ENCODE assay signal across 8 mouse cellular contexts in the genomic region with DNA sequence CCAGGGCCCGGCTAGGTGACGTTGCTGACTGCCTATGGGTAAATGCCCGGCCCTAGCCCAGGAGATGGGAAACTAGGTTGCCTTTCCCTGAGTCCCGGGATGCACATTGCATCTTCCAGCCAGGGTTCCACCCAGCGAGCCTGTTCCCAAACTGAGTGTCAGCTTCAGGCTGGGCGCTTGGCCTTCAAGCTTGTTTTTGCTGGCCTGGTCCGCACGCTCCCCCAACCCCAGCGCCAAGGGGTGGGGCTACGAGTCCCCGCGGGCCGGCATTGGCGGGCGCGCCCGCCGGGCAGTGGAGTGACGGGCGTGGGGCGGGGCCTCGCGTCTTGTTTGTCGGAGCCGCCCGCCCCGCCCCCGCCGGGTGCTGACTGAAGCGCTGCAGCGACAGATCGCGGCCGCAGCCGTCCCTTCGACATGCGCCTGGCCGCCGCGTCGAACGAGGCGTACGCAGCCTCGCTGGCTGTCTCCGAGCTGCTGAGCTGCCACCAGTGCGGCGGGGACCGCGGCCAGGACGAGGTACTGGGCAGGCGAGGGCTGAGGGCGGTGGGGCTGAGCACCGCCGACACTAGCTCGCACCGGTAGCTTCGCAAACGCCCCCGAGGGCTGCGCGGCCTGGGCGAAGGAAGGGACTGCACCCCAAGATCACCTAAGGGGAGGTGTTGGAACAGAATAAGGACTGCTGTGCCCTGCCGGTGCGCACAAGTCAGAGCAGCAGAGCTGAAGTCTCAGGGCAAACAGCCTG.
A peak's percentile ranks its signal among the peaks of the same experiment; 100 is the strongest.
DNase-seq lines count a peak whose midpoint lies in the region; ATAC-seq and TF ChIP-seq lines count a peak whose summit lies in the region.

No protein-coding gene starts in this region.

- peaks cover 22% of the 10 kb centered on the region for H3K4me1 ChIP-seq in forebrain, embryonic 13.5 days
- H3K4me1 ChIP-seq in liver, embryonic 16.5 days (ENCODE audit: control insufficient read depth, low read depth, low read length), result peaks cover 8% of the 10 kb centered on the region
- peaks cover 12% of the 10 kb centered on the region; the same call in 1 of the 2 replicates for H3K4me1 ChIP-seq in neural tube, embryonic 12.5 days
- H3K4me1 ChIP-seq in stomach, postnatal 0 days (replicated peaks; ENCODE audit: control insufficient read depth, insufficient read depth), result no peaks in the 10 kb centered on the region; the same call in 1 of the 2 replicates

- H3K27ac ChIP-seq in forebrain, embryonic 13.5 days, result peak overlapping the region; percentile 95
- H3K27ac ChIP-seq in liver, embryonic 16.5 days (ENCODE audit: low read length), result peak overlapping the region; percentile 99
- H3K27ac ChIP-seq in neural tube, embryonic 12.5 days, result peak overlapping the region; percentile 89
- peak overlapping the region; percentile 98 for H3K27ac ChIP-seq in stomach, postnatal 0 days (replicated peaks)

- 1% methylated on average over 52 of the region's 65 CpGs for WGBS in forebrain, embryonic 13.5 days
- WGBS in liver, embryonic 16.5 days (ENCODE audit: insufficient replicate concordance), result 1% methylated on average over 65 of the region's 65 CpGs
- 2% methylated on average over 64 of the region's 65 CpGs for WGBS in neural tube, embryonic 12.5 days
- WGBS in stomach, postnatal 0 days, result under 1% methylated on average over 64 of the region's 65 CpGs

- TF ChIP-seq CTCF in stomach, postnatal 0 days (IDR thresholded peaks at IDR 0.05; ENCODE audit: low read depth), result no peak

- H3K4me2 ChIP-seq in forebrain, embryonic 13.5 days, result peak overlapping the region; percentile 76
- peak overlapping the region; percentile 92 for H3K4me2 ChIP-seq in liver, embryonic 16.5 days (ENCODE audit: low read depth, low read length)
- peak overlapping the region; percentile 84 for H3K4me2 ChIP-seq in neural tube, embryonic 12.5 days (replicated peaks)
- peak overlapping the region; percentile 84 for H3K4me2 ChIP-seq in stomach, postnatal 0 days (replicated peaks; ENCODE audit: low read depth)

- H3K9me3 ChIP-seq in forebrain, embryonic 13.5 days (replicated peaks), result no peaks in the 10 kb centered on the region
- no peaks in the 10 kb centered on the region for H3K9me3 ChIP-seq in liver, embryonic 16.5 days (replicated peaks; ENCODE audit: control insufficient read depth, low read length)
- no peaks in the 10 kb centered on the region for H3K9me3 ChIP-seq in neural tube, embryonic 12.5 days
- no peaks in the 10 kb centered on the region for H3K9me3 ChIP-seq in stomach, postnatal 0 days (ENCODE audit: control insufficient read depth, low read length)

- intact Hi-C loops in heart, postnatal 10 days (cut with DNase I), result loop anchor here (5.0 kb wide), 2 partner anchors 55 to 75 kb away; no protein-coding TSS in a partner anchor

- H3K27me3 ChIP-seq in forebrain, embryonic 13.5 days, result no peaks in the 10 kb centered on the region
- H3K27me3 ChIP-seq in liver, embryonic 16.5 days (ENCODE audit: control insufficient read depth, insufficient read depth, low read depth, low read length), result no peaks in the 10 kb centered on the region
- no peaks in the 10 kb centered on the region for H3K27me3 ChIP-seq in neural tube, embryonic 12.5 days (replicated peaks)
- no peaks in the 10 kb centered on the region for H3K27me3 ChIP-seq in stomach, postnatal 0 days (ENCODE audit: control insufficient read depth, insufficient read depth, low read length)

- H3K4me3 ChIP-seq in forebrain, embryonic 13.5 days, result peak overlapping the region; percentile 71
- H3K4me3 ChIP-seq in liver, embryonic 16.5 days (ENCODE audit: low read depth, low read length), result peak overlapping the region; percentile 96
- peak overlapping the region; percentile 71 for H3K4me3 ChIP-seq in neural tube, embryonic 12.5 days
- H3K4me3 ChIP-seq in stomach, postnatal 0 days (ENCODE audit: low read depth, low read length), result peak overlapping the region; percentile 84

- peak overlapping the region; percentile 86 for H3K9ac ChIP-seq in forebrain, embryonic 13.5 days
- peak overlapping the region; percentile 99 for H3K9ac ChIP-seq in liver, embryonic 16.5 days (ENCODE audit: low read depth, low read length)
- peak overlapping the region; percentile 82 for H3K9ac ChIP-seq in neural tube, embryonic 12.5 days
- H3K9ac ChIP-seq in stomach, postnatal 0 days (ENCODE audit: low read length), result peak overlapping the region; percentile 92

- DNase-seq in ES-CJ7 (ENCODE audit: low read depth, low spot score), result peak; percentile 87
- DNase-seq in heart, postnatal 10 days, result peak; percentile 98
- DNase-seq in kidney, postnatal 4 days, result peak; percentile 98 to 99
- peak; percentile 97 for DNase-seq in stomach, postnatal 0 days (ENCODE audit: low spot score)

- no peak for TF ChIP-seq EP300 in stomach, postnatal 0 days (optimal IDR thresholded peaks at IDR 0.05)

- H3K36me3 ChIP-seq in forebrain, embryonic 13.5 days (ENCODE audit: poor library complexity, severe bottlenecking), result no peaks in the 10 kb centered on the region
- no peaks in the 10 kb centered on the region for H3K36me3 ChIP-seq in liver, embryonic 16.5 days (ENCODE audit: control insufficient read depth, insufficient read depth)
- no peaks in the 10 kb centered on the region for H3K36me3 ChIP-seq in neural tube, embryonic 12.5 days
- no peaks in the 10 kb centered on the region for H3K36me3 ChIP-seq in stomach, postnatal 0 days (ENCODE audit: control insufficient read depth, insufficient read depth, low read length)

- peak; percentile 93 for ATAC-seq in cerebellum, adult (ENCODE audit: insufficient number of reproducible peaks, low FRiP score, low TSS enrichment)
- peak; percentile 98 for ATAC-seq in forebrain, embryonic 13.5 days
- peak; percentile 97 for ATAC-seq in liver, embryonic 16.5 days (ENCODE audit: low read depth)
- peak; percentile 97 for ATAC-seq in neural tube, embryonic 12.5 days (ENCODE audit: low FRiP score, low read depth)
- ATAC-seq in stomach, postnatal 0 days (ENCODE audit: low FRiP score, low TSS enrichment), result peak; percentile 99

Comparison
In these comparisons a context has a peak if more than half of its experiments do, and no peak if none do; other contexts are left out.
1. Peak in every context shown above with its lines: DNase-seq, ATAC-seq, H3K4me3 ChIP-seq and H3K27ac ChIP-seq.